Mouse (Mus musculus) urinary bladder, adult 18-20 months (tissue): ENCODE measurements at regions not wholly inside any gene's neighbourhood (a gene's known extent, or its start where the extent isn't known, plus 50 kb on each side); places are given as distances from the start of the nearest gene placed in this dataset.

ENCODE experiments used
- DNase-seq, 2 experiments: peaks; one replicate each; pipeline ENCODE4 v3.0.0; 2022; ENCODE audit warnings: low spot score in 2 of 2, mixed read lengths in 2 of 2

- DNase-seq = no peak
Observed at GRCm38 (mm10) chr4:47724331-47725004, 250.0 kb downstream of the Sec61b start.

GRCm38 (mm10) chr4:47725005-47725340 is 250.5 kb downstream of the Sec61b start:
- DNase-seq = no peak

GRCm38 (mm10) chr4:47746498-47747190 is 272.2 kb downstream of the Sec61b start:
- DNase-seq = no peak

GRCm38 (mm10) chr4:47772230-47772920 is 272.6 kb upstream of the Nr4a3 start:
- no peak for DNase-seq

GRCm38 (mm10) chr4:47774664-47775063 is 270.3 kb upstream of the Nr4a3 start:
- DNase-seq = no peak

GRCm38 (mm10) chr4:47781039-47781438 is 263.9 kb upstream of the Nr4a3 start:
- DNase-seq = no peak

- no peak for DNase-seq
Observed at GRCm38 (mm10) chr4:47796977-47797376, 248.0 kb upstream of the Nr4a3 start.

GRCm38 (mm10) chr4:47799165-47799564 is 245.8 kb upstream of the Nr4a3 start:
- no peak for DNase-seq

- DNase-seq = no peak
Observed at GRCm38 (mm10) chr4:47803111-47803510, 241.8 kb upstream of the Nr4a3 start.

GRCm38 (mm10) chr4:47807877-47808276 is 237.1 kb upstream of the Nr4a3 start:
- no peak for DNase-seq

GRCm38 (mm10) chr4:47814030-47814429 is 230.9 kb upstream of the Nr4a3 start:
- no peak for DNase-seq

- DNase-seq = no peak
Observed at GRCm38 (mm10) chr4:47818371-47819159, 226.4 kb upstream of the Nr4a3 start.

- no peak for DNase-seq
Observed at GRCm38 (mm10) chr4:47820562-47820961, 224.4 kb upstream of the Nr4a3 start.

GRCm38 (mm10) chr4:47823299-47823698 is 221.7 kb upstream of the Nr4a3 start:
- no peak for DNase-seq

- no peak for DNase-seq
Observed at GRCm38 (mm10) chr4:47824083-47824482, 220.9 kb upstream of the Nr4a3 start.

- no peak for DNase-seq
Observed at GRCm38 (mm10) chr4:47832905-47833304, 212.0 kb upstream of the Nr4a3 start.

GRCm38 (mm10) chr4:47838411-47838810 is 206.5 kb upstream of the Nr4a3 start:
- no peak for DNase-seq

- peak; percentile 33 to 72 for DNase-seq
Observed at GRCm38 (mm10) chr4:47842128-47842656, 202.8 kb upstream of the Nr4a3 start.

- no peak for DNase-seq
Observed at GRCm38 (mm10) chr4:47845239-47845638, 199.7 kb upstream of the Nr4a3 start.

- DNase-seq = no peak
Observed at GRCm38 (mm10) chr4:47846389-47847318, 198.3 kb upstream of the Nr4a3 start.

GRCm38 (mm10) chr4:47861151-47861550 is 183.8 kb upstream of the Nr4a3 start:
- no peak for DNase-seq
